Mouse (Mus musculus): ENCODE measurements at regions not wholly inside any gene's neighbourhood (a gene's known extent, or its start where the extent isn't known, plus 50 kb on each side); places are given as distances from the start of the nearest gene placed in this dataset.

- Histone ChIP-seq H3K4me1 (ENCODE audit: control insufficient read depth, insufficient read depth, insufficient read length, low read length) (no peaks in the 10 kb centered on the region), H3K27ac (ENCODE audit: insufficient read depth, low read depth, low read length) (no peak overlapping the region), H3K4me3 (ENCODE audit: low read depth, low read length) (no peak overlapping the region), H3K36me3 (ENCODE audit: control insufficient read depth, insufficient read depth, low read length) (no peaks in the 10 kb centered on the region), H3K27me3 (ENCODE audit: control insufficient read depth, insufficient read depth, low read length) (no peaks in the 10 kb centered on the region)
- 53% methylated on average over 3 of the region's 3 CpGs for WGBS
- TF ChIP-seq CTCF (IDR thresholded peaks at IDR 0.05; ENCODE audit: extremely low read depth, insufficient read length, insufficient replicate concordance, low read depth, low read length) (no peak), POLR2A (IDR thresholded peaks at IDR 0.05; ENCODE audit: low read depth, low read length) (no peak)
Observed at GRCm38 (mm10) chr16:76183105-76183504, 161.0 kb upstream of the Samsn1 start.

GRCm38 (mm10) chr16:76181596-76181995, 159.5 kb upstream of the Samsn1 start:
- Histone ChIP-seq H3K4me3 (ENCODE audit: low read depth, low read length) (no peak overlapping the region), H3K36me3 (ENCODE audit: control insufficient read depth, insufficient read depth, low read length) (no peaks in the 10 kb centered on the region), H3K4me1 (ENCODE audit: control insufficient read depth, insufficient read depth, insufficient read length, low read length) (no peaks in the 10 kb centered on the region), H3K27me3 (ENCODE audit: control insufficient read depth, insufficient read depth, low read length) (no peaks in the 10 kb centered on the region), H3K27ac (ENCODE audit: insufficient read depth, low read depth, low read length) (no peak overlapping the region)
- no peak for TF ChIP-seq POLR2A (IDR thresholded peaks at IDR 0.05; ENCODE audit: low read depth, low read length)
- WGBS: 76% methylated on average over 3 of the region's 3 CpGs

GRCm38 (mm10) chr16:76167651-76168050, 145.6 kb upstream of the Samsn1 start:
- H3K4me3 ChIP-seq (ENCODE audit: low read depth, low read length): no peak overlapping the region
- H3K27me3 ChIP-seq (ENCODE audit: control insufficient read depth, insufficient read depth, low read length): no peaks in the 10 kb centered on the region
- TF ChIP-seq POLR2A (IDR thresholded peaks at IDR 0.05; ENCODE audit: low read depth, low read length) (no peak), CTCF (IDR thresholded peaks at IDR 0.05; ENCODE audit: extremely low read depth, insufficient read length, insufficient replicate concordance, low read depth, low read length) (no peak)
- H3K4me1 ChIP-seq (ENCODE audit: control insufficient read depth, insufficient read depth, insufficient read length, low read length): no peaks in the 10 kb centered on the region
- no peaks in the 10 kb centered on the region for H3K36me3 ChIP-seq (ENCODE audit: control insufficient read depth, insufficient read depth, low read length)
- no peak overlapping the region for H3K27ac ChIP-seq (ENCODE audit: insufficient read depth, low read depth, low read length)
- 60% methylated on average over 2 of the region's 2 CpGs for WGBS

GRCm38 (mm10) chr16:76160879-76161278, 138.8 kb upstream of the Samsn1 start:
- no peak overlapping the region for H3K4me3 ChIP-seq (ENCODE audit: low read depth, low read length)
- WGBS: 85% methylated on average over 5 of the region's 5 CpGs
- H3K4me1 ChIP-seq (ENCODE audit: control insufficient read depth, insufficient read depth, insufficient read length, low read length): no peaks in the 10 kb centered on the region
- H3K36me3 ChIP-seq (ENCODE audit: control insufficient read depth, insufficient read depth, low read length): no peaks in the 10 kb centered on the region
- TF ChIP-seq CTCF (IDR thresholded peaks at IDR 0.05; ENCODE audit: extremely low read depth, insufficient read length, insufficient replicate concordance, low read depth, low read length) (no peak), POLR2A (IDR thresholded peaks at IDR 0.05; ENCODE audit: low read depth, low read length) (no peak)
- no peaks in the 10 kb centered on the region for H3K27me3 ChIP-seq (ENCODE audit: control insufficient read depth, insufficient read depth, low read length)
- H3K27ac ChIP-seq (ENCODE audit: insufficient read depth, low read depth, low read length): no peak overlapping the region

GRCm38 (mm10) chr16:76158585-76158984, 136.5 kb upstream of the Samsn1 start:
- H3K4me1 ChIP-seq (ENCODE audit: control insufficient read depth, insufficient read depth, insufficient read length, low read length): no peaks in the 10 kb centered on the region
- no peak overlapping the region for H3K27ac ChIP-seq (ENCODE audit: insufficient read depth, low read depth, low read length)
- H3K27me3 ChIP-seq (ENCODE audit: control insufficient read depth, insufficient read depth, low read length): no peaks in the 10 kb centered on the region
- no peak overlapping the region for H3K4me3 ChIP-seq (ENCODE audit: low read depth, low read length)
- no peak for TF ChIP-seq CTCF (IDR thresholded peaks at IDR 0.05; ENCODE audit: extremely low read depth, insufficient read length, insufficient replicate concordance, low read depth, low read length)
- no peak for TF ChIP-seq POLR2A (IDR thresholded peaks at IDR 0.05; ENCODE audit: low read depth, low read length)
- WGBS: 96% methylated on average over 7 of the region's 7 CpGs
- no peaks in the 10 kb centered on the region for H3K36me3 ChIP-seq (ENCODE audit: control insufficient read depth, insufficient read depth, low read length)

GRCm38 (mm10) chr16:76153766-76154525, 131.9 kb upstream of the Samsn1 start:
- Histone ChIP-seq H3K36me3 (ENCODE audit: control insufficient read depth, insufficient read depth, low read length) (no peaks in the 10 kb centered on the region), H3K27ac (ENCODE audit: insufficient read depth, low read depth, low read length) (no peak overlapping the region), H3K4me3 (ENCODE audit: low read depth, low read length) (no peak overlapping the region), H3K4me1 (ENCODE audit: control insufficient read depth, insufficient read depth, insufficient read length, low read length) (no peaks in the 10 kb centered on the region), H3K27me3 (ENCODE audit: control insufficient read depth, insufficient read depth, low read length) (no peaks in the 10 kb centered on the region)
- no peak for TF ChIP-seq CTCF (IDR thresholded peaks at IDR 0.05; ENCODE audit: extremely low read depth, insufficient read length, insufficient replicate concordance, low read depth, low read length)
- TF ChIP-seq POLR2A (IDR thresholded peaks at IDR 0.05; ENCODE audit: low read depth, low read length): no peak
- 86% methylated on average over 12 of the region's 12 CpGs for WGBS

GRCm38 (mm10) chr16:76149581-76149980, 127.5 kb upstream of the Samsn1 start:
- Histone ChIP-seq H3K27me3 (ENCODE audit: control insufficient read depth, insufficient read depth, low read length) (no peaks in the 10 kb centered on the region), H3K4me3 (ENCODE audit: low read depth, low read length) (no peak overlapping the region), H3K4me1 (ENCODE audit: control insufficient read depth, insufficient read depth, insufficient read length, low read length) (no peaks in the 10 kb centered on the region), H3K36me3 (ENCODE audit: control insufficient read depth, insufficient read depth, low read length) (no peaks in the 10 kb centered on the region), H3K27ac (ENCODE audit: insufficient read depth, low read depth, low read length) (no peak overlapping the region)
- 76% methylated on average over 5 of the region's 5 CpGs for WGBS
- TF ChIP-seq CTCF (IDR thresholded peaks at IDR 0.05; ENCODE audit: extremely low read depth, insufficient read length, insufficient replicate concordance, low read depth, low read length) (no peak), POLR2A (IDR thresholded peaks at IDR 0.05; ENCODE audit: low read depth, low read length) (no peak)
